Mouse (Mus musculus) kidney, postnatal 4 days (tissue): Measurements from ENCODE around the gene Myo16.
A peak's percentile ranks its signal among the peaks of the same experiment; 100 is the strongest.

Source experiments
- DNase-seq, 2 experiments: peaks; one replicate each; pipeline ENCODE4 v3.0.0; 2021; ENCODE audit warnings: mixed read lengths in 2 of 2

Myo16 gene

DNA sequence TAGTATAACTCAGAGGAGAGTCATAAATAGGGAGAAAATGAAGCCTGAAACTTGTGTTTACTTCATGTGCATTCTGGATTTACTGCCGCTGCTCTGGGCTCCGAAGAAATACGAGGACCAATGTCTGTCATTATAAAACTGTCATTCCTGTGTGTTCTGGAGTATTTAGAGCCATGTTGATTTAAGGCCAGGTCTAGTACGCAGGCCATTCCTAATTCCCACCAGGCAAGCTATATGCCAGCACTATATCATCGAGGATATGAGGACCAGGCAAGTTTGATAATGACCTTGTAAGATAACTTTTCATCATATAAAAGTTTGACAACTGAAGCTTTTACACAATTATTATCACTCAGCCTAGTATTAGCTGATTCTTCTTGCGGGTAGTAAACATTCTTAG, 153.6 kb downstream of the Myo16 start:
- DNase-seq, result no peak

DNA sequence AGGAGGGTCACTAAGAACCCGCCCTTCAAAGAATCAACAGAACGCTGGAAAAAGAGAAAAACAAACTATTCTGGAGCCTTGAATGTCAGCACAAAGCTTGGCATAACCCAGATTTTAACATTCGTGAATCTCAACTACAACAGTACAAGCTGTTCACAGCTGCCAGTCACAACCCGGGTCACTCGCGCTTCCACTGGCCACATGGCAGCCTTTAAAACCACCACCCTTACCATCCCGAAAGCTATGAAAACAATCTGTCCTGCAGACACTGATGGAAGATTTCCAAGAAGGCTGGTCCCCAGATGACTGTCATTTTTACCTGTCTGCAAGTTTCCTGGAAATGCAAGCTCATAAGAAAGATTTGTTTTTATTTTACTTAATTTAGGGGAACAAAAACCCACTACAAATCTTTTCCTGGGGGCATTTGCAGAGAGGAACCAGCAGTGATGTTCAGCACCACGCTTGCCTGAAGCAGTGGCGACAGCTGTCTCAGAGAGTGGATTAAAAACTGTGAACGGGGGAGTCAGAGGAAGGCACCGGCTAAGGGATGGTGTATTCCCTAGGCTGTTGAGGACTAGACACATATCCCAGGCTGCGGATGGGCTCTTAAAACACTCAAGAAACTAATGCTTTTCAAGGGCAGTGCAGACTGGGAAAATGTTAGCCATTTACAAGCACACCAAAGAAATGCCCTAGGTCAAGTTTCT, 154.2 kb downstream of the Myo16 start:
- peak in 1 of 2 experiments; percentile 10 for DNase-seq

DNA sequence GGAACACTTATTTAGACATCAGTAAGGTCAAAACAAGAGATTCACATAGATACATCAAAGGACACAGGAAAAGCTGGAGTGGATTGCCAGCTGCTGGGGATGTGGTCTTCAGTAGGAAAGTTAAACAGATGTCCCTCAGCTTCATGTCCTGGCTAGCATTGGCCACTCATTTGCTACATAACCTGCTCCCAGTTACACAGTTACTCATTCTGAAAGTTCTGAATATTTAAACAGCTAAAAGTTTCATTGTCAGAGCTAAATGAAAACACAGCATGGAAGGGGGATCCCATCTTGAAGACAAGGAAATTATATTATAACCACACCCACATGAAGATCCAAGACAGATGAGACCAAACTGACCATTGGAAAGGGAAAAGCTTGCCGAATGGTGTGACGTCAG, 156.8 kb downstream of the Myo16 start:
- no peak for DNase-seq

DNA sequence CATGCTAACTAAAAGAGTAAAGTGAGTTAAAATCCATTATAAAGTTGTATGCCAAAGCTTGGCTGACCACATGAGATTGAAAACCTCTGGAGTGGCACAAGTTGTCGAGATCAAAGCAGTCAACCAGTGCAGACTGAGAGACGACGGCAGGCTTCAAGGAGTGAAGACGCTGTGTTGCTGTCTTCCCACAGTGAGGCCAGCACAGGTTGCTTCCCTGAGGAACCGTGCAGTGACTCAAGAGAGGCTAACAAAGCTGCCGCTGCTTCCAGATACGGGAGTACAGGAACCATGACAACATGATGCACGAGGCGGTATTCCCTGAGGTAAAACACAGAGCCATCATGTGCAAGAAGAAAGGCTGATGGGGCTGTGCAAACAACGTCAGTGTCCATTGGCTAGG, 158.6 kb downstream of the Myo16 start:
- DNase-seq, result no peak

DNA sequence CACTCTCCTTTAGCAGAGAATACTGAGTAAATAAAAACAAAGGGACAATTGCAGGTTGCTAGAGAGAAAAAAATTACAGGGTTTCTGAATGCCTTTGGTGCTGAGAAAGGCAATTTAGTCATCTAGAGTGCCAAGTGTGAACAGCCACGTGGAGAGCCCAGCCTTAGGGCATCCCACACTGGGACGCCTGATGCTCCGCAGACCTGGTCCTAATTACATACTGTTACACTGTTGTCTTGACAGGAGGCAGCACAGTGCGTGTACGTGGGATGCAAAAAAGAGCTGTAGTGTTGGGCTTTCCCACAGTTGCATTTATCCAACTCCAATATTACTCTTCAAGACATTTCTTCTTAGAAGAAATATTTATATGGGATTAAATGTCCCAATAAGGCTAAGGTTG, 162.5 kb downstream of the Myo16 start:
- no peak for DNase-seq

DNA sequence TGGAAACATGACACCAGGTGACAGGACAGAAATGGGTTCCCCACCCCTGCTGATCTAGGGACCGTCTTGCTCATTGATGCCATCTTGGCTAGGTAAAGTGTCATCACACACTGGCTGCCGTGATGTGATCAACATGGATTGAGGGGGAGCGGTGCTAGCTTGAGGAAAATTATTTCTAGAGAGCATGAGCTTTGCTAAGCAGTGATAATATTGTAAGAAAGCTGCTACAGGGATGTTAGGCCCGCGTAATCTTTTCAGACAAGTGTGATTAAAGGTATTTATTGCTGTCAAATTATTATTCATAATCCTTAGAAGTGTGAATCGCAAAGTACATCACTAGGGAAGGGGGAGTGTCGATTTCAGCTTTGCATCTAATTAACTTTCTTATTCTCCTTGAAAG, 164.4 kb downstream of the Myo16 start:
- DNase-seq, result no peak

DNA sequence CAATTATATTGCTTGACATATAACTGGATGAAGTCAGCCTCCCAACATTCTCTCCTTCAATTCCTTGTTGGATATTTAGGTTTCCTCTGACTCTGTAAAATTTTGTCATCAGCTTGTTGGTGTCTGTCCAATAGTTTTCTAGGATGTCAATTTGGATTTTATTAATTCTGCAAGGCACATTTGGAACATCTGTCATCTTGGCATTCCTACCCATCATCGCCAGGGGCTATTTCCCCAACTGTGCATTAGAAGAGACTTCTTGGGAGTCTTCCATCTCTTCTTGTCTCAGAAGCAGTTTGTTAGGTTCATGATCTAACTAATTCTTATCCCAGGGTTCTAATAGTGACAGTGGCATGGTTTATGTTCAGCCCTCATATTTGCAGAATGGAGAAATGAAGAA, 196.7 kb downstream of the Myo16 start:
- no peak for DNase-seq

DNA sequence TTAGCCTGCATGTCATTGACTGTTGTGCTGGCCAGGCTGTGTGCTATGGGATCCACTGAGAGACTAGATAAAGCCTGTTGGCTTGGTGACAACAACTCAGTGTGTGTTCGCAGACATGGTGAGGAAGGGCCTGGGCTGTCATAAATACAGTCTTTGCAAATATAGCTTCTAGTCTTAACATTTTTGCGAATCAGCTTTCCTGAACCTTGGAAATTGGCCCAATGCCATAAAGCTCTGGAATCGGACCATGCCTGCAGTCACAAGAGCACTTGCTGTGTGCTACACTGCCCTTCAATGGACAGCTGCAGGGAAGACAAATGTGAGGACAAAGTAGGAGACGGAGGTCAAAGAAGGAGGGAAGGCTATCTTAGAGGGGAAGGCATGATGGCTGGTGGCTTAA, 205.0 kb downstream of the Myo16 start:
- no peak for DNase-seq

DNA sequence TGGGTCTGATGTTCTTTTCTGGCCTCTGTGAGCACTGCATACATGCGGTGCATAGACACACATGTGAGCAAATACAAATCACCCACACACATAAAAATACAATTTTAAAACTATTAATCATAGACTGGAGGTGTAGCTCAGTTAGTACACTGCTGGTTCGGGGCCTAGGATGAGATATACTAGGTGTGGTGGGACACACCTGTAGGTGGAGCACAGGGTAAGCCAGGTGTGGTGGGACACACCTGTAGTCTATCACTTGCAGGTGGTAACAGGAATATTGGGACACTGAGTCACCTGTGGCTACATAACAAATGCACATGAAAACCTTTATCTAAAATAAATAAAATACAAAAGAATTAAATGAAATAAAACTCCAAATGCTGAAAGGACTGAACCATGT, 209.2 kb downstream of the Myo16 start:
- DNase-seq, result no peak

DNA sequence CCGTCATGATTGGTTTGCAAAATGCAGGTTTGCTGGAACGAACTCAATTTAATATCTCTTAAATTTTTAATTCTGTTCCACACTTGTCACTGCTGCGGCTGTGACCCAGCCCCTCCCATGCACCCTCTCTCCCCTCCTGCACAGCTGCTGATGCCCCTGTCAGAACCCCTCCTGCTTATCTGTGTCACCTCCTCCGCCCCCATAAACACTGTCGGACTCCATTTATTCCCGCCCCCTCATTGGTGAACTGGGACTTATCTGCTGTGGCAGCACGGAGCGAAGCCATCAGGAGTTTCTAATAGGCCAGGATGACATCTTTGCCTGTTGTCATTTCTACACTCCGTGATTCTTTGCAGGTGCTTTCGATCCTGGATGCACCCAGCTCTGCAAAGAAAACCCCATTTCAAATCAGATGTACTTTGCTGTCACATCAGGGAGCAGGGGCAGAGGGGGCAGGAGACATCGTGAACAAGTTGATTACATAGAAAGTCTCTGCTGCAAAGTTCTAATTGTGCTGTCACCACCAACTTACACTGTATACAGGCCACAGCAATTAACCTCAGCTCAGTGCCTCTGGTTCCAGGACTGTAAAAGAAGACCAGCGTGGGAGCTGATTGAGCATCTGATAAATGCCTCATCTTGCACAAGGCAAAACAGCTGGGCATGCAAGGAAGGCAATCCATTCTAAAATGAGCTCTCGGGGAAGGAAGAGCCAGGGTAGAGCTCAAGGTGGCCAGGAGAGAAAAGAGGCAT, 210.1 kb downstream of the Myo16 start:
- DNase-seq, result peak in 1 of 2 experiments; percentile 15

DNA sequence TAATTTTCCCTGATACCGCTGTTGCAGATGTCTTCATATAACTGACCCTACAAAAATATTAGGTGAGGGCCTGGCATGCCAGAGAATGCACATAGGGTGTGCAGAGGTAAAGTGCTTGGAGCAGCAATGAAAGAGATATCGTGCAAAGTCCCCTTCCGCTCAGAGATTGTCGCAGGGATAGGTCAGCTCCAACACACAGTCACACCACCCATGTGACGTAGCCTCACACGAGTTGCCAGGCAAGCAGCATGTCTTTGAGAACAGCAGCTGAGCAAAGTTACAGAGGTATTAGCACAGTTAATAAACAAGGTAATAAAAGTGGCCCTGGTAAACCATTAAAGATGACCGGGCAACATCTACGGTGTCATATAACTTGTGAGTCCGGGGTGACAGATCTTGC, 212.4 kb downstream of the Myo16 start:
- DNase-seq, result no peak

DNA sequence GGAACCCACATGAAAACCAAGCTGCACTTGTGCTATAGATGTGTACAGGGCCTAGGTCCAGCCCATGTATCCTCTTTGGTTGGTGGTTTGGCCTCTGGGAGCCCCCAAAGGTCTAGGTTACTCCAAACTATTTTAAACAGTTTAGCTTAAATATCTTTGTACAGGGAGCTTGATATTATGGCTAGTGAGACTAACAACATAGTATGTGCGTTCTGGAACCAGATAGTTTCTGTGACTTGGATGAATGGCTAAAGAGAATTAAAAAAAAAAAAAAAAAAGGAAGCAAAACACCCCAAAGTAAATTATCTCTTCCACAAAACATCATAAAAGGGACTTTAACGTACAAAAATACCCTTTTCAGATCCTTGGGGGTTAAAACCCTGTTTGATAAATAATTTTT, 218.9 kb downstream of the Myo16 start:
- no peak for DNase-seq

DNA sequence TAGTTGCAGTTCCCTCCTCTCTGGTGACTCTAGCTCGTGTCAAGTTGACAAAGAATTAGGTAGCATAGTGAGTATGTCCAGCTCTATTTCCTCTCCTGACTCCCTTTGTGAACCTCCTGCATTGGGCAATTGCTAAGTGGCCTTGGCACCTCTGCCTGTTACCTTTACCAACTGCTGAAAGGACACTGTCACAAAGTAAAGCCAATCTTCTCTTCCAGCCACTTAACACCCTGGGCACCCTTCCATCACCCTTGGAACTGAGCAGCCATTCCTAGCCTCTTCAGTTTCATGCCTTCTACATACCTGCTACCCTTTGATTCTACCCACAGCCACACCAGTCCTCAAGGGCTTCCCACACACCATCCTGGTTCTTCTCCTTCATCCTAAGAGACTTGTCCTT, 233.4 kb downstream of the Myo16 start:
- no peak for DNase-seq

DNA sequence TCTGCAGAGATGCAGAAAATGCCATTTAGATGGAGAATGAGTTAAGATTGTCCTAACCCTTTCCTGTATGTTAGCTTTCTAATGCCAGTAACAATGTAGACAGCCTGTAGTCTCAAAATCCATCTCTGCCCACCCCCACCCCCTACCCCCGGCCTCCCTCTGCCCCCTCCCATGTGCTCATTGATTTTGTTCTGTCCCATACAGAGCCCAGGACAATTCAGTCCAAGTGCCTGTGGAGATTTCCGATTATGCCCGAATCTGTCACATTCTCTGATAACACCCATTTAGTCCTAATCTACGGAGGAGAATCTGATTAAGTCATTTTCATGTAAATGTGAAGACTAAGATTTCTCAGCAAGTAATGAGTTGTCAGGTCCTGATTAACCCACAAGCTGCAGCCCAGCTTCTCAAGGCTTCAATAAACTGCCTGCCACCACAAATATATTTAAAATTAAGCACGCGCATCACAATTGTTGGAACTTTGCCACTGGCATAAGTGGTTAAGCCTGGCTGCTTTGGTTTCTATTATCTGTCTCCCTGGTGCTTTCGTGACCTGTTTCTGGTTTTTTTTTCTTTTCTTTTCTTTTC, 237.5 kb downstream of the Myo16 start:
- no peak for DNase-seq

DNA sequence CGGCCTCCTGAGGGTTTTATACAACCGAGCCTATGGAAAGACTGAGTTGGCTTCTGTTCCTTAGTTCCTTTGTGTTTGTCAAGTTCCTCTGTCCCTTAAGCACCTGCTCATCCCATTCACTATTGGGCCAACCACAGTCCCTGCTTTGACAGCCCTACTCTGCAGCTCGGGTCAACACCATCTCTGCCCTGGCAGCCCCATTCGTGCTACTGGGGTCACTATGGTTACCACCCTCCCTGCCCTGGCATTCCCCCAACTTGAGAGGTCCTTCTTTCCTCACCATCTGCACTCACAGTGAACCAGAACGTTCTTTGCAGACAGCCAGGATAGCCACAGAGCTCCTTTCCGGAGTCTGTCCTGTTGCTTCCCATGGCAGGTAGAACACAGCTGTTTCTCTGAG, 238.2 kb downstream of the Myo16 start:
- no peak for DNase-seq

DNA sequence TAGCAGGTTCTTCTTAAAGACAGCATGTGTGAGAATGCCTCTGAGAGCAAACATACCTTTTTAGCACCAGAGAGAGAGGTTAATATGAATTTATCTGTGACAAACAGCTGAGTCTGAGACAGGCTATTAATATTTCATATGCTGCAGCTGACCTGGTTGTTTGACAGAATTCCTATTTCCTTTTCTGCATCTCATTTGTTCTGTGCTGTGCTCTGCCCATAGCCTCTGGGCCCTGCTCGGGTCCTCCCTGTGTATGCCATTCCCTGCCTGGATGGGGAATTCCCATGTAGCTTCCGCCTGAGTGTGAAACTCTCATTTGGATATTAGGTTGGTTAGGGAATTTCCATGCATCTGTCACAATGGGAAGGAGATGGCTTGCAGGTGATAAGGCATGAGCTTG, 240.8 kb downstream of the Myo16 start:
- DNase-seq, result no peak

DNA sequence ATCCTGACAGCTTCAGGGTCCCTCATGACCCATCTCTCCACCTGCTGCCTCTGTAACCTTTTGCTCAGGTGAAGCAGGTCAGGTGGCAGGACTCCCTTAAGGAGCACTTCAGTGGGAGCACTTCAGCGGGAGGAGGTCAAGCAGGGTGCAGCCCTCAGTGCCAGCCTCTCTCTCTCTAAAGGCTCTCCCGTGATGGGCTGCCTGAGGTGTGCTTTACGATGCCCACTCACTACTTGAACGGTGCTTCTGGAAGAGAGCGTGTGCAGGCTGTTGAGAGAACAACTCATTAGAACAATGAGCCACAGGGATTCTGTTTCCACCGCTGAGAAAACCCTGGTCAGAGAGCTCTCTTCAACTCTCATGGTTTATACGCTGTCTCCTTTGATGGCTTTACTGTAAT, 241.4 kb downstream of the Myo16 start:
- DNase-seq, result no peak

DNA sequence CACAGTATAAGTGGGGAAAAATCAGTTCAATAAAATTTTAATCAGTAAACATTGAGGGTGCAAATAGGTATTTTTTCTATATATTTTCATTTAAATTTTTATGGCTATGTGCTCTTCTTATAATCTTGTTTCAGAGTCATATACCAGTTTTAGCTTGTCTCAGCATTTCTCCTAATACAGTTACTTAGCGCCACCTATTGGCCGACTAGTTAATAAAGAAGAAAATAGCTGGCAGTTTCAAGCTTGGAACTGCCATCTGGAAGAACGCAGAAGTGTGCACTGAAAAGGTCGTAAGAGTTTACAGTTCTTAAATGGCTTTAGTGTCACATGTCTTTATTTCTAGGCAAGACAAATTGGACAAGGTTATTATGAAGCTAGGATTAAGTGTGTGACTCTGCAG, 248.9 kb downstream of the Myo16 start:
- DNase-seq, result peak; percentile 33

DNA sequence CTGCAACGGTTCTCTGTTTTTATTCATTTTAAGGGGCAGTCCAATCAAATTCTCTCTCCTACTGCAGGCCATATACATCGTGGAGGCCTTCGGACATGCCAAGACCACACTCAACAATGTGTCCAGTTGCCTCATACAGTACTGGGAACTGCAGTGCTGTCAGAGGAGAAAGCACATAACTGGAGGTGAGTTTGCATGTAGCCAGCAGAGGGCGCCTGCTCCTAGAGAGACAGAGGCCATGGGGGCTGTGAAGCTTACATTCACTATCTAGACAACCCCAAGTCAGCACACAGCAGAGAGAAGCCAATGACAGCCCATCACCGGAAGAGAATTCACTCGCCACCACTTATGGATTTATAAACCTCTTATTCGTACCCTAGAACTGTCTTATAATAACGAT, 251.8 kb downstream of the Myo16 start:
- DNase-seq, result peak; percentile 81 to 82

DNA sequence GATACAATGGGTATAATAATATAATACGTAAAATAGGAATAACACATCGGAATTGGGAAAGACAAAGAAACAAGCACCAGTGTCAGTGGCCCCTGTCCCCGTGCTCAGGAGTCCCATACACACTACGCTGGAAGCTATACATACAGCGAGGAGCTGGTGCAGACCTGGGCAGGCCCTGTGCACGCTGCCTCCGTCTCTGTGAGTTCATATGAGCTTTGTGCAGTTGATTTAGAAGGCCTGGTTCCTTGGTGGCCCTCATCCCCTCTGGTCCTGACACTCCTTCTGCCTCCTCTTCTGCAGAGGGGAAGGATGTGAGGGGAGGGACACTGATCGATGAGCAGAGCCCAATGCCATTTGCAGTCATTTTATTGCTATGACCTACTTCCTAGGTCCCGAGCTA, 255.3 kb downstream of the Myo16 start:
- no peak for DNase-seq

DNA sequence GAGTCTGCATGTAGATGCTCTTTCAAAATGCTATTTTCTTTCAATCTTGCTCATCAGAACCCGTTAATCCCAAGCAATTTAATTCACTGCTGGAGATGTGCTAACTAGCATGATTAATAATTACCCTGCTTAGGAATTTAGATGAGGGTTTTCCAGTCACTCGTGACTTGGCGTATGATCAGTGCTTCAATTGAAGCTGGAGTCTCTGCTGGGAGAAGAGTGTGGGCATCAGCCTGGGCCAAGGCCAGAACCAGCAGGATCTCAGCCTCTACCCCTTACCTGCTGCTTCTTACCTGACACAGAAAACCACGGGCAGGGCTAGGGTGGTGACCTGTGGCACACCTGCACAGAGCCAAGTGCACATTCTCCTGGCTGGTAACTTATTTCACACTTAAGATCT, 257.8 kb downstream of the Myo16 start:
- peak; percentile 20 to 44 for DNase-seq

DNA sequence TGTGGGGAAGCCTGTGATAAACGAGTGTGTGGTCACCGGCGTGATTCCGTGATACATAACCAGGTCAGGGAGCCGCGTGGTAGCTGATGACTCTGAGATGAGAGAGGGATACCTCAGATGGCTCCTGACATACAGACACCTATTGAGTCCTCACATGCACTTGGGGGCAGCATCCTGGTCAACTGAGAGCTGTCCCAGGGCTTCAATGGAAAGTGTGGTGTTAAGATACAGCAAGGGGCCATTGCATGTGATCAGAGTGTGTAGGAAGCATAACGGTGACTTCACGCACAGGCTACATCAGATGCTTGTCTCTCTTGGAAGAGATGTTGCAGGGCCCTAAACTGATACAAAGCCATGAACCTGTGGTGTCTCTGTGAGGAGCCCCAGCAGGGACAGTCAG, 260.2 kb downstream of the Myo16 start:
- no peak for DNase-seq

DNA sequence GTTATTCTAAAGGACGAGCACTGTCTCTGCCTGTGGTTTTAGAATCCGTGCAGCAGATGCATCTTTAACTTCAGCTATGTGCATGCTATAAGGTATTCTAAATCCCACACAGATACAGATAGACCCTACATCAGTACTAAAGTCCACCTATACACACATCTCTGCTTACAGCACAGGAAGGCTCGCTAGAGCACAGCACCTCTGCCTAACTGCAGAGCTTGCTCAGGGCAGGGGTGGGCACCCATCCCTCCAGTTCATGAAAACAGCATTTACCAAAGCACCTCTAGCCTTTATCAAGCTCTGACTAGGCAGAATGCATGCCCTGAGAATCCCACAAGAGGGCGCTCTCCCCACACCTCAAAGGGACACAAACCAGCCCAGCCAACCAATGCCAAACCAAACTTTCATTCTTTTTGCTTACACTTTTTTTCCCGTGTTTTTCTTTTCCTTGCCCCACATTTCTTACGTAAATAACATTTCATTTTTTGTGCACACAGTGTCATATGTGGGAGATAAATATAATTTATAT, 261.0 kb downstream of the Myo16 start:
- DNase-seq, result peak; percentile 88 to 89

DNA sequence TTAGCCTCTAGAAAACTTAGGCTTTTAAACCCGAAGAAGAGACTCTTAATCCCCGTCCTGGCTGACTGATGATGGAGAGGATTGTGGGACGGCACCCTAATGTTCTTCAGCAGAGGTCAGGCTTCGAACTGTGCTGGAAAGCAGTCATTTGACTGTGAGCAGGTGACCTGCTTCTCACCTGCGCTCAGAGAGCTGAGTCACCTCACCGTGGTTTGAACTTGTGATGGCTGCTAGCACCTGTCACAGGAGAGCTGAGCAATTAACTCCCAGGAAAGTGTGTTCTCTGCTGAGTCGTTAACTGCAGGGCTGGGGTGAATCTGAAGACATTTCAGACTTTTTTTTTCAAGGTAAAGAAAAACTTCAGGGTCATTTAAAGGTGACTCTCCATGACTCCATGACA, 261.6 kb downstream of the Myo16 start:
- no peak for DNase-seq
